Mouse (Mus musculus) skeletal muscle tissue, adult 2 months (tissue): ENCODE measurements around the gene Eif2ak3.
A peak's percentile ranks its signal among the peaks of the same experiment; 100 is the strongest.
"Not testable (repeated sequence)": the region's sequence is repeated elsewhere in the genome, so short reads cannot be mapped to it uniquely, and the experiment has no call there.

Experiments used
- DNase-seq: peaks from one replicate; pipeline ENCODE4 v3.0.0-alpha.2; 2012; ENCODE audit warnings: low read depth, low spot score

The Eif2ak3 gene

DNA sequence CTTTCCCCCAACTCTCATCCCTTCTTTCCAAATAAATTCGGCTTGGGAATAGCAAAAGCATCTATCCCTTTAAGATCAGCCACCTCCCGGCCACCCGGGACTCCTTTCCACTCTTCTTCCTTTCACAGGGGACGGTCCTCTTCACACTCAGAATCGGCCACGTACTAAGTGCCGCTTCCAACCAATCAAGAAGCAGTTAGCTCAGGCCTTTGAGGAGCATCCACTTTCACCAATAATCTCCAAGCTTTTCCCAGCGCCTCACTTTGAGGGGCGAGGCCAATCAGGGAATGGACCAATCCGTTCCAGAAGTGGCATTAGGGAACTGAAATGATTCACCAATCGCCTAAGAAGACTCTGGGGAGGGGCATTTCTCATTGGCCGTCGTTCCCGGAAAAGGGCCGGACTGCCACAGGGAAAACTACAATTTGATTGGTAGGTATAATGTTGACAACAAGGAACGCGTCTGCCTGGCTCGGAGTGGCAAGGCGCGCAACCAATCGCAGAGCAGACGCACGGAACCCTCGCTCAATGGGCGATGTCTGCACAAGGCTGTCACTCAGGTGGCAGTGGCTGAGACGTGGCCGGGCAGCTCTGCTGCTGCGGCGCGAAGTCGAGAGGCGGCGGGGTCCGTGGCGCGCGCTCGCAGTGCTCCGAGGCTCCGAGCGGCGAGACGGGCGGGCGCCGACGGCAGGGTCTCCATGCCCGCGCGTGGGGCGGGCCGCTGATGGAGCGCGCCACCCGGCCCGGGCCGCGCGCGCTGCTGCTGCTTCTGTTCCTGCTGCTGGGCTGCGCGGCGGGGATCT, at the start of gene Eif2ak3:
Gene Eif2ak3 (plus strand): TSS at position 514 of the 803 bp plus-strand sequence.
- DNase-seq = peak; percentile 99

DNA sequence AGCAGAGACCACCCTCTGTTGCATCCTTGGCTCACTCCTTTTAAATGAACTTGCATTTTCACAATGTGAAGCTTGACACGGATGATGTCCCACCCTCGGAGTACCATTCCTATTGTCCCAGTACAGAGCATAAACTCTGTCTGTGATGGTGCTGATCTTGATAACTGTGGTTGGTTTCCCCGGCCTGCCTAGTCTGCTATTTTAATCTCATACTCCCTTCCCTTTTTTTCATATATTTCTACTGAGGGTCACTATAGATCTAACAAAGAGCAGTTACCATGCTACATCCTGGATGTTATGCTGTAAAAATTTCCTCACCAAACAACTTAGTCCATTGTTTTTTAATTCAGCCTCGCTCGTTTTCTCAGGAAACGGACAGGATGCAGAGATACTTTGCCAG, 47.4 kb upstream of the Eif2ak3 start:
- DNase-seq = no peak

DNA sequence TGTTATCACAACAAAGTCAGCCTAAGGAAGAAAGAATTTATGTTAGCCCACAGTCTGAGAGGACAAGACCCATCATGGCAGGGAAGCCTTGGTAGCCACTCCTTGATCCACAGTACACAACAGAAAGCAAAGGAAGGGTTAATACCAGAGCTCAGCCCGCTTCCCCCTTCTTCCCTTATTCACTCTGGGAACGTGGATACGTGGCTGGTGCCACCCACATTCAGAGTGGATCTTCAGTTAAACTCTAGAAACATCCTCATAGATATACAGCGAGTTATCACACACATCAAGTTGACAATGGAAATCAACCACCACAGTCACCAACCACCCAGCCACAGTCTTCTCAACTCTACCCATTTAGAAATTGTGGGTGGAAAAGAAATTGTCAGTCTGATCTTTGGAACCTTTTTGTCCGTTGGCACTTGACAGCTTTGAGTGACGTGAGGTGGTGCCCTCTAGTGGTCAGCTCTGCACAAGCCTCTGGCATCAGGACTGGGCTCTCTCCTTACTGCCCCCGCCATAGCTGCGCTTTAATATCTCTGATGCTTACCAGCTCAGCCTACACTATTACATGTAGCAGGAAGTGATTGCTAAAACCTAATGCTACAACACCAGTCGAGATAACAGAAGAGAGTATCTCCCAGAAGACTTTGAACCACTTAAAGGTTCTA, 46.6 kb upstream of the Eif2ak3 start:
- DNase-seq = no peak

DNA sequence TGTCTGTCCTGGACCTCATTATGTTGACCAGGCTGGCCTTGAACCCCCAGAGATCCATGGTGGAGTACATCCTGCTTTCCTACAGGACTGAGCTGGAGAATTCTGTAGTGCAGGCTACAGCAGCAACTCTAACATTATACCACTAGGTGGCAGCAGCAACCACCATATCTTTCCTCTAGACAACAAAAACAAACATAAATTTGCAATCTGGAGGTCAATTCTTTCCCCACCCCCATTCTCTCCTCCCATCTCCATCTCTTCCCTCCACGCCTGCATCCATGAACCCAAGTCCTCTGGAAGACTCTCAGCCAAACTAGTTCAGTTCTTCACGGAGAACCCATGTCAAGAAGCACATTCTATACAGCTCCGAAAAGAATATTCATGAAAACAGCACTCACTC, 39.7 kb upstream of the Eif2ak3 start:
- DNase-seq = no peak

DNA sequence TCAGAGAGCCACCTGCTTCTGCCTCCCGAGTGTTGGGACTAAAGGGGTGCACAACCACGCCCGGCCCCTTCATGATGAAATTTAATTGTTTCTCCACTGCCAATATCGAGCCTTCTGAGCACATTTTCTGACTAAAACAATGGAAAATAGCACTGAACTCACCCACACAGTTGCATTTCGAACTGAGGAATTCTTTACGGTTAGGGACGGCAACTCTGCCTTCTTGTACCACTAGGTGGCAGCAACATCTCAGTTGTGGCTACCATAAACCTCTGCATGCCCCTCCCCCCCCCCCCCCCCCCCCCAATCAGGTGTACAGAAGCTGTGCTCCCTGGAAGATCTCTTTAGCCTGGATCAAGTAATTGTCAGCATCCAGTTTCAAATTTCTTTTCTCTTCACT, 39.0 kb upstream of the Eif2ak3 start:
- no peak for DNase-seq

DNA sequence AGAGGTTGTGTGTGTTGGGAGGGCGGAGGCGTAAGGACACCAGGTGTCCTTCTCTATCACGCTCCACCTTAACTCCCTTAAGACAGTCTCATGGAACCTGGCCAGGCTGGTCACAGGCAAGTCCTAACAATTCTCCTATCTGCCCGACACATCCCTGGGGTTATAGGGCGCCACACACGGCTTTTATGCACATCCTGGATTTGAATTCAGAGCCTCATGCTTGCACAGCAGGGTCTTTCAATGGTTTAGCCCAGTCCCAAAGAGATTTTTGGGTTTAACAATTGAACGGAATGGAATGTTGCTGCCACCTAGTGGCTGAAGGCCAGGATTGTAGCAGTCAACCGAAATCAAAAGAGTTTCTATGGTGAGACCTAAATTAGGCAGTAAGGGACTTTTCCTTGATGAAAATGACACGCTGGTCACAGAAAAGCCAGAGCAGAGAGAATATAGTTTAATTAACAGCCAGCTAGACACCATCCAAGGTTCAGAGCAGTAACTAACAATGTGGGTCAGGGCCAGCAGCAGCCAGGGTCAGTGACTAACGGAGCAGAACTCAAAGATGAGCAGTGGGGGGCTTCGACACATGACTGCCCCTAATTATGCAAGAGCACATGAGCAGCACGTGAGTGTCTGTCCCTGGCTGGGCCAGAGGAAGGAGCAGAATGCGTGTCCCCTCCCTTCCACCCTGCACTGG, 38.3 kb upstream of the Eif2ak3 start:
- no peak for DNase-seq

DNA sequence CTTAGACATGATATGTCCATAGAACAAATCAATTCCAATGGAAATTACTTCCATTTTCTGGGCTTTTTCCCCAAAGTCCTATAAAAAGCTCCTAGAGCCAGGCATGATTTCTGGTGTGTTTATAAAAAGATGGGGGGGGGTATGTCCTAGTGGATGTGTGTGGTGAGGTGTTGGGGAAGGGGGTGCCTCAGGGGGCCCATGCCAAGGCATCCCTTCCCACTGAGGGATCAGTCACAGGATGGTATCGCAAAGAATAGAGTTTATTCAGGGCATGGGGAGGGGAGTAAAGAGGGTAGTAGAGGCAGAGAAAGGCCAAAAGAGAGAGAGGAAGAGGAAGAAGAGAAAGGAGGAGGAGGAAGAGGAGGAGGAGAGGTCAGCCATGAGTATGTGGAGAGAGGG, 37.8 kb upstream of the Eif2ak3 start:
- no peak for DNase-seq

DNA sequence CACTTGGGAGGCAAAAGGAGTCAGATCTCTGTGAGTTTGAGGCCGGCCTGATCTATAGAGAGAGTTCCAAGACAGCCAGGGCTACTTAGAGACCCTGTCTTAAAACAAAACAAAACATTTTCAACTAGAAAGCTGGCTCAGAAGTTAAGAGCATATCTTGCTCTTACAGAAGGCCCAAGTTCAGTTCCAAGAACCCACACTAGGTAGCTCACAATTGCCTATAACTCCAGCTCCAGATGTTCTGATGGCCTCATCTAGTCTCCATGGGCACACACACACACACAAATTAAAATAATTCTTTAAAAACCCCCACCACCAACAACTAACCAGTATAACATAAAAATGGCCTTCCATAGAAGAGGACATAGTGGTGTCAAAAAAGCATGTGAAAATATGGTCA, 33.8 kb upstream of the Eif2ak3 start:
- no peak for DNase-seq

DNA sequence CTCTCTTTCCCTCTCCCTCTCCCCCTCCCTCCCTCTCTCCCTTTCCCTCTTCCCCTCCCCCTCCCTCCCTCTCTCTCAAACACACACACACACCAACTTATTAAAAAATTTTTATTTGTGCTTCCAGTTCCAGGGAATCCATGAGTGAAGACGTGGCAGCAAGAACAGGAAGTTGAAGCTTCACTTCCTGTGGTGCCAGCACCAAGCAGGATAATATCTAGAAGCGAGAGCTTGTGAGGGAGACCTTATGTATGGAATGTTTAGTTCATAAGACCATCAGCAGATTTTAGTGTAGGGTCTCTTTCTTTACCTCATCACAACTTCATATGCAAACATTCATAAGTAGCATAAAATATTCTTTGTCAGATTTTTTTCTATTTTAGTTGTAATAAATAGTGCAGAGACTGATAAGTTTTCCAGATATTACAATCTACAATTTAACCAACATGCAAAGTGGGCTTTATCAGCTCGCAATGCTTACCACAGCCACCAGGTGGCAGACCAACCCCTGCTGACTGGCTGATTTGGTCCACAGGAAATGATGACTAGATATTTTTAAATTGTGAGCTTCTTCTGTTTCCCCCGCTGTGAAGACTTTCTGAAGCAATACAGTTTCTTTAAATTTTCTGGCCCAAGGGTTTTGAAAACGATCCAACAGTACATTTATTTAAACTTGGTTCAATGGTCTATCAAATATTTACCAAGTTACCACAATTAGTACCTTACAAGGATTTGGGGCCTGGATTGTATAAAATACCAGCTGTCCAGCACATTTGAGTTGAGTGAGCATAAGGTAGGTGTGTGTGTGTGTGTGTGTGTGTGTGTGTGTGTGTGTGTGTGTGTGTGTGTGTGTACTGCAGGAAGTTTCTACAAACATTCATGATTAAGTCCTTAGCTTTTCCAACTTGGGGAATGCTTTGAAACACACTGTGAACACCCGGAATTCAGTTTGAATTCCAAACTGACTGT, 32.5 kb upstream of the Eif2ak3 start:
- peak; percentile 54 for DNase-seq

DNA sequence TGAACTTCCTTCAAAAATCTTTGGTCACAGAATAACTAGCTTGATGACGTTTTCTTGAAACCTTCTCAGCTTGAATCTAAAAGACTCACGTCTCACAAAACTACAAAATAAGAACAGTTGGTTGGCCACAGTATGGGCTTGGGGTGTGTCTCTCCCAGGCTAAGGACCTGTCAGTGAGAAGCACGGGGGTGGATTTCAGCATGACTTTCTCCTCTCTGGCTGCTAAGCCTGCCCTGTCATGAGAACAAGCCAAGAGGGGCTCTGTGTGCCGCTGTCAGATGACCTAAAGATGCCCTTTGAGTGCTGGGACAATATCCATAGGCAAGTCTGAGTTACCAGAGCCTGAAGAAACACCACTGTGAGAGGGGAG, 31.8 kb upstream of the Eif2ak3 start:
- no peak for DNase-seq

DNA sequence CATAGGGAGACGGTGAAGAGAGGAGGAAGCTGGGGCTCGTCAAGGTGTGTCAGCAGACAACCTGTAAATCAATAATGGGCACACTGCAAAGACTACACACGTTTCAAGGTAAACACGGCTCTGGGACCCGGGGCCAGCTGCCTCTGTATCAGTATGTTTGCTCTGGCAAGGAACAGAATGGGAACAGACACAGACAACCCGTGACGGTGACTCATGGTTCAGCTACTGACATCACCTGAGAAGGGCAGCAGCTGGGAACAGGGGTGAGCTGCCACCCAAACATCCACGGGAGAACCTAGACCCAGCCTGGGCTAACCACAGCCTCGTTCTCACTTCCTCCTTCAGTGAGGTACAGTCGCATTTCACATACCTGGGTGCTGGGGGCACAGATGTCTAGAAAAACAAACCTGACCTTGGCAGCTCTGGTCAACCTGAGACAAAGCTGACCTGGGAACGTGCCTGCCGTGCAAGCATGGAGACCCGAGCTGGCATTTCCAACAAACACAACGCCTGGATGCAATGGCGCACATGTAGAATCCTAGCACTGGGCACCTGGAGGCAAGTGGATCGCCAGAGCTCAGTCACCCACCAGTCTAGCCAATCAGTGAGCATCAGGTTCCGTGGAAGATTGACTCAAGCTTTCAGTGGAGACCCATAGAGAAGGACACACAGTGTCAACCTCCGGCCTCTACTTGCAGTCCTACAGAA, 30.2 kb upstream of the Eif2ak3 start:
- DNase-seq = no peak

DNA sequence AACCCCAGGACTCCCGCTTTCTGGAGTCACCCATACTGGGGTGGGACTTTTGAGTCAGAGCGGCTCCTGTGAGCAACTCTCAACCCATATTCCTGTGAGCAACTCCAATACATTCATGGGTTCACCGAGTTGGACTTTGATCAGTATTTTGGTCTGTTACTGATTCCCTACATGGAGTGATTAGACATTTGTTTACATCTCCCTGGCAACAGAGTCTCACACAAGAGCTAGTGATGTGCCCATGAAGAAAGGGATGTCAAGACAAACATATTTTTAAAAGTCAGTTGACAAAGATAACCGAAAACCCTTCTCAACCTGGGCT, 29.7 kb upstream of the Eif2ak3 start:
- no peak for DNase-seq

DNA sequence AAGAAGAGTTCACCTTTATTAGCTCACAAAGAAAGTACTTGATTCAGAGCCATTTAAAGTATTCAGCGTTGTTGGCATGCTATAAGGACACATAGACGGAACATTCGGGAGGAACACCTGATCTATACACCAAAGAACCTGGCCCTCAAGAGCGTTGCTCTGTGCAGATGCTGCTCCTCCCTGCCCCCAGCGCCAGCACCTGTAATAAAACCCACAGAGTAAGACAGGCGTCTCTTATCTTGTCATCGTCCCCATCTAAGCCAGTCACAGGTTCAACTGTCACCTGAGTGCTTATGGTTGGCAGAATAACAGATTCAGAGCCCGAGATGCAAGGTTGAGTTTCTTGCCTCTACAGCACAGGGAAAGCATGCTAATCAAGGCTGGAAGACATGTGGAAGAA, 28.8 kb upstream of the Eif2ak3 start:
- DNase-seq = no peak

DNA sequence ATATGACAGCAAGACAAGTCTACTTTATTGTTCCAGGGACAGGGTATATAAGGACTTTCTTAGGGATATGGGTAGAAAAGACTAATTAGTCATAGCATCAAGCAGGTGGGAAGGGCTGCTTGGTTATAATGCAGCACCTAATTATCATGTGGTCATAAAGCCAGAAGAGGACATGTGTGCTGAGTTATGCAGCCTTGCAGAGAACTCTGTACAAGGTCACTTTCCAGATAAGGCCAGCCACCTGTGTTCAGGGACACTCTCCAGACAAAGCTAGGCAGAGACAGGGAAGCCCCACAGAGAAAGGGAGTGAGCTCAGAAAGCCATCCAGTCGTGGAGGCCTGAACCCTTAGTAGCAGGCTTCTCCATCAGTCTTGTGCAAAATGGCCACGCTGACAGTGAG, 22.7 kb upstream of the Eif2ak3 start:
- DNase-seq = no peak

DNA sequence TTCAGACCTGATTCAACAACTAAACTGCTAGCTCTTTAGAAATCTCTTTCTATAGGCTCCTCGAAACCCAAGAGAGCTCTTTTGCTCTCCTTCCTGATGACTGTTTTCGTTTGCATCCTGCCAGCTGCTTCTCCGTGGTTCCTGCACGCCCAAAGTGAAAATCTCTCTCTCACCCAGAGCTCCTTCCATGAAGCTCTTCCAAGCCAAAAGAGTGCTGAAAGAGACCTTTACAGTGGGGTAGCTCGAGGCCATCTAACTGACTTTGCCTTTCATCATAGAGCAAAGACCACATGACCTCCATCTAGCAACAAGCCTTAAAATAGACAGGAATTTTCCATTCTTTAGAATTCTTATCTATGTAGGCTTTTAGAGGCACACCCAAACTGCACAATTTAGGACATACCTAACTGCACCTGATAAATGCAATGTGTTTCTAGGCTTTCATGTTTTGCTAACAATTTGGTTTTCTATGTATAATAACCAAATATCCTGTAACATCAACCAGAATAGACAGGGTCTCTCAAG, 21.9 kb upstream of the Eif2ak3 start:
- no peak for DNase-seq

DNA sequence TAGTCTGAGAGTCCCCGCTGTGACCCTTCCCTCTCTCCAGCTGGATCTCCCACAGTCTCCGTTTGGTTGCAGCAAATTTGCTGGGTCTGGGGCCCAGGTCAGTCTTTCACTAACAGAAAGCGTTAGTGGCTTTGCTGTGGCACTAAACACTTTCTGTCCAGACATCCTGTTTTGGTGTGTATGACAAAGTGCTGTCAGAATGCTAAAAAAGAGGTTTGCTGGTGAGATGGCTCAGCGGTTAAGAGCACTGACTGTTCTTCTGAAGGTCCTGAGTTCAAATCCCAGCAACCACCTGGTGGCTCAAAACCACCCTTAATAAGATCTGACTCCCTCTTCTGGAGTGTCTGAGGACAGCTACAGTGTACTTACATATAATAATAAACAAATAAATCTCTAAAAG, 21.0 kb upstream of the Eif2ak3 start:
- not testable (repeated sequence) for DNase-seq

DNA sequence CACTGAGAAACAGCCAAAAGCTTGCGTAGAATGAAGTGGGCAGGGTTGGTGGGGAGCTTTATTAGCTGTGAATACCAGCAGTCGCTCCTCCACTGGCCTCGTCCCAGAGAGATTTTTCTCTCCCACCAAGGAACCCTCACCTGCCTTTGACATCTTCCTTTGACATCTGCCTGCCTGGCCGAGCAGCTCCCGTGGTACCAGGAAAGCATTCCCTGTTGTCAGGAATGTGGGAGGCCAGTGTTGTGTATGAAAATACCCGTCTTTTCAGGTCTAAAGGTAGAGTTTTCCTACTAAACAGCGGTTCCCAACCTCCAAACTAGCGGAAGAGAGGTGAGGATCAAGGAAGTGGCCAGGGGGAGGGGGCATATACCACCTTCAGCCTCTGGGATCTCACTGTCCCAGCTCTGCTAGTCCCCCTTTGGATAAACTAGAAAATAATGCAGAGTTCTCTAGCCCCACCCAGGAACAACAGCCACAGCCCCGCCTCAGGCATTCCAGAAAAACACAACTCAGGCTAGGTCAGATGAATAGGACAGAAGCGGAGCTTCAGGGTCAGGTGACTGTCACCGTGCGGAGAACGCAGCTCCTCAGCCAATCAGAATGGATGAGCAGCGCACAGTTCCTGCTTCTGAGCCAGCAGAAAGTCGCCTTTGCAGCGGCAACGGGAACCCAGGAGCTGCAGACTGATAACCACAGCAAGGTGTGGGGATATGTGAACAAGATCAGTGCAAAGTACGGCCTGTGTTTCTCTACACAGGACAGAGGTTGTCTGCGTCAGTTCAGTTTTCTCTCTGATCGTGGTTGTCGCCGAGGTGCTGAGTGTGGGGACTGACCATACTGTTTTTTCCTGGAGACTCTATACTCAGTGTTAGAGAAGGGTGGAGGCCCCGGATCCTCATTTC, 20.0 kb upstream of the Eif2ak3 start:
- peak; percentile 60 for DNase-seq

DNA sequence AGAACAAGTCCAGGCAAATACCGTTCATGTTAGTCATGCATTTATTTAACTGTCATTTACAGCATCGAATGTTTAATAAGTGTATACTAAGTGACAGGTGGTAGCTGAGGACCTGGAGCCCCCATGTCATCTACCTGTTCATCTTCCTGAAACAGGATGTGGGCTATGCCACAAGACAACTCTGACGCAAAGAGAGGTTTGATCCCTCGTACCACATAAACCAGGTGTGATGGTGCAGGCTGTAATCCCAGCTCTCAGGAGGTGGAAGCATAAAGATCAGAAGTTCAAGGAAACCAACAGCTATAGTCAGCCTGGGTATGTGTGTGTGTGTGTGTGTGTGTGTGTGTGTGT, 19.4 kb upstream of the Eif2ak3 start:
- no peak for DNase-seq

DNA sequence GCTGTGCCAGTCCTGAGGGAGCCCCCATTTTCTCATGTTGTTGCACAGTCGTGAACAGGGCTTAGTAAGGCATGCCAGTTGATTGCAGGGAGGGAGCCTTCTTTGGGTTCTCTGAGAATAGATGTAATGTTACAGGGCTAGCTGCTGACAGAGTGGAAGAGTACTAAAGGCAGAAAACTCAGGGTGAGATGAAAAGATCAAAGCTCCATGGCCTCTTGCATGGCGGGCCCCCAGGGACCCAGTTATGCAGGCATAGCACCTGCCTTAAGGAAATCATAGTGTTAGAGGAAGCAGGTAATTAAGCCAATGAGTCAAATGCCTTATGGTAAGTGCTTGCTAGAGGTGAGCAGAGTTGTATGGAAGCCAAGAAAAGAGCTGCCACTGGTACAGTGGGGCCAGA, 14.9 kb upstream of the Eif2ak3 start:
- no peak for DNase-seq

DNA sequence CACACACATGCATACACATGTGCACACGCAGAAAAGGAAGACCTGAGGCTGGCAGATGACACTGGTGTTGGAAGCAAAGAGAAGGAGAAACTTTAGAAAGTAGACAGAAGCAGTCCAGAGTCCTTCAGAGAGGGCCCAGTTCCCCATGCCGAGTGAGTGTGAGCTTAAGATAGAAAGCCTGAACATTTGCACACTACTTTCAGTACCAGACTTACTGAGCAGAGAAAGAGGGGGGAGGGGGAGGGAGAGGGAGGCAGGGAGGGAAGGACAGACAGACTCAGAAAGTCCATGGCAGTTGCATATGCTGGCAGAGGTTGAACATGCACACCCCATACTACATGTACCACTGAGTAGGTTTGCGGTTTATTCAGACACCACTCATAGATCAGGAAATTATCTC, 13.8 kb upstream of the Eif2ak3 start:
- no peak for DNase-seq
